Mouse (Mus musculus) heart, embryonic 12.5 days (tissue): Measurements from ENCODE around the gene Enox1. TPM values are rescaled to one million over a fixed set of nuclear protein-coding genes. Genes with fewer than 3 reads are reported as not detected.

ENCODE experiments used
- ATAC-seq: fragments of 200-750 bp; cut with Nextera tagmentation; 2 replicates; pipeline ENCODE4 v1.8.0; 2017; ENCODE audit warnings: moderate TSS enrichment, moderate library complexity; ENCODE audit not compliant: insufficient number of reproducible peaks, low FRiP score
- H3K27ac ChIP-seq: fragments of 300-500 bp; sonication (generic); 2 replicates; pipeline ENCODE4 v1.5.1; 2016; ENCODE audit warnings: mild to moderate bottlenecking, moderate library complexity; ENCODE audit not compliant: poor library complexity, severe bottlenecking
- H3K27me3 ChIP-seq: fragments of 300-500 bp; sonication (generic); replicated peaks from 2 replicates; pipeline ENCODE4 v1.6.1; 2016; ENCODE audit warnings: mild to moderate bottlenecking, moderate library complexity
- H3K36me3 ChIP-seq: fragments of 300-500 bp; sonication (generic); 2 replicates; pipeline ENCODE4 v1.6.1; 2016; ENCODE audit warnings: mild to moderate bottlenecking, moderate library complexity
- H3K4me1 ChIP-seq: fragments of 300-500 bp; sonication (generic); replicated peaks from 2 replicates; pipeline ENCODE4 v1.6.1; 2016; ENCODE audit warnings: mild to moderate bottlenecking
- H3K4me2 ChIP-seq: fragments of 300-500 bp; sonication (generic); 2 replicates; pipeline ENCODE4 v1.6.1; 2016; ENCODE audit warnings: mild to moderate bottlenecking, moderate library complexity
- H3K4me3 ChIP-seq: fragments of 300-500 bp; sonication (generic); 2 replicates; pipeline ENCODE4 v1.5.1; 2016; ENCODE audit warnings: mild to moderate bottlenecking
- H3K9ac ChIP-seq: fragments of 300-500 bp; sonication (generic); 2 replicates; pipeline ENCODE4 v1.6.1; 2016; ENCODE audit warnings: mild to moderate bottlenecking, moderate library complexity
- H3K9me3 ChIP-seq: fragments of 300-500 bp; sonication (generic); replicated peaks from 2 replicates; pipeline ENCODE4 v1.6.1; 2016; ENCODE audit warnings: mild to moderate bottlenecking, moderate library complexity
- WGBS: fragments of 180-500 bp; shearing (Covaris S2); methylation state at CpG from one replicate; pipeline ENCODE4 v1.1.7; 2016; 5-methylcytosine and 5-hydroxymethylcytosine counted together
- polyA plus RNA-seq: library from polyadenylated mRNA; unstranded; fragments of >200 nt; fragmentation: Nextera tagmentation; extraction: Ambion mirVana; gene quantifications from 2 replicates; pipeline ENCODE4 v1.2.1, GENCODE M21; 2016

Gene Enox1
- polyA plus RNA-seq, 1 experiment from 2014 or later, result 4.5 TPM

- Histone ChIP-seq H3K4me2 (no peak overlapping the region), H3K4me3 (no peak overlapping the region)
- 63% methylated on average over 4 of the region's 4 CpGs for WGBS
Measured at GRCm38 (mm10) chr14:77621473-77622264, 465.1 kb downstream of the Enox1 start.

GRCm38 (mm10) chr14:77626557-77627507 lies 470.3 kb downstream of the Enox1 start:
- H3K36me3 ChIP-seq, result no peaks in the 10 kb centered on the region
- H3K9me3 ChIP-seq, result no peaks in the 10 kb centered on the region
- ATAC-seq, result no peak
- 0 out of 2 replicates have a peak overlapping the region, but pooled peaks have one; percentile 41 for H3K9ac ChIP-seq
- no peak overlapping the region for H3K4me2 ChIP-seq
- H3K27ac ChIP-seq, result no peak overlapping the region
- H3K4me3 ChIP-seq, result no peak overlapping the region
- WGBS, result 78% methylated on average over 12 of the region's 12 CpGs
- H3K4me1 ChIP-seq, result peaks cover 32% of the 10 kb centered on the region
- no peaks in the 10 kb centered on the region for H3K27me3 ChIP-seq

More at GRCm38 (mm10) chr14:77621473-77622264, 465.1 kb downstream of the Enox1 start:
- peaks cover 19% of the 10 kb centered on the region for H3K4me1 ChIP-seq
- ATAC-seq, result no peak
- H3K36me3 ChIP-seq, result no peaks in the 10 kb centered on the region
- H3K9me3 ChIP-seq, result no peaks in the 10 kb centered on the region
- H3K9ac ChIP-seq, result no peak overlapping the region
- no peaks in the 10 kb centered on the region for H3K27me3 ChIP-seq
- H3K27ac ChIP-seq, result no peak overlapping the region

GRCm38 (mm10) chr14:77632466-77633171 lies 476.1 kb downstream of the Enox1 start:
- no peak for ATAC-seq
- H3K4me2 ChIP-seq, result no peak overlapping the region
- no peaks in the 10 kb centered on the region for H3K36me3 ChIP-seq
- H3K4me1 ChIP-seq, result peaks cover 31% of the 10 kb centered on the region
- H3K4me3 ChIP-seq, result no peak overlapping the region
- peak overlapping the region; percentile 55; the same call in 1 of the 2 replicates for H3K27ac ChIP-seq
- H3K9ac ChIP-seq, result no peak overlapping the region
- H3K27me3 ChIP-seq, result no peaks in the 10 kb centered on the region
- no peaks in the 10 kb centered on the region for H3K9me3 ChIP-seq
- WGBS, result 90% methylated on average over 10 of the region's 10 CpGs

- no peak overlapping the region for H3K27ac ChIP-seq
- H3K4me2 ChIP-seq, result no peak overlapping the region
- no peaks in the 10 kb centered on the region for H3K27me3 ChIP-seq
- WGBS, result 65% methylated on average over 2 of the region's 2 CpGs
- H3K9ac ChIP-seq, result no peak overlapping the region
- no peaks in the 10 kb centered on the region for H3K9me3 ChIP-seq
- no peak overlapping the region for H3K4me3 ChIP-seq
- peaks cover 31% of the 10 kb centered on the region for H3K4me1 ChIP-seq
- no peaks in the 10 kb centered on the region for H3K36me3 ChIP-seq
- ATAC-seq, result no peak
Measured at GRCm38 (mm10) chr14:77633172-77633542, 476.6 kb downstream of the Enox1 start.

GRCm38 (mm10) chr14:77636931-77637330 lies 480.4 kb downstream of the Enox1 start:
- Histone ChIP-seq H3K4me1 (peaks cover 17% of the 10 kb centered on the region), H3K27ac (no peak overlapping the region), H3K4me3 (no peak overlapping the region), H3K27me3 (no peaks in the 10 kb centered on the region), H3K9ac (no peak overlapping the region), H3K36me3 (no peaks in the 10 kb centered on the region), H3K9me3 (no peaks in the 10 kb centered on the region), H3K4me2 (no peak overlapping the region)
- WGBS, result 27% methylated on average over 6 of the region's 6 CpGs
- no peak for ATAC-seq

- Histone ChIP-seq H3K9ac (no peak overlapping the region), H3K27me3 (no peaks in the 10 kb centered on the region), H3K4me2 (no peak overlapping the region), H3K36me3 (no peaks in the 10 kb centered on the region), H3K4me1 (peaks cover 17% of the 10 kb centered on the region), H3K27ac (no peak overlapping the region), H3K4me3 (no peak overlapping the region), H3K9me3 (no peaks in the 10 kb centered on the region)
- WGBS, result 82% methylated on average over 3 of the region's 3 CpGs
- no peak for ATAC-seq
Measured at GRCm38 (mm10) chr14:77638148-77638547, 481.6 kb downstream of the Enox1 start.

GRCm38 (mm10) chr14:77638616-77639015 lies 482.1 kb downstream of the Enox1 start:
- no peaks in the 10 kb centered on the region for H3K36me3 ChIP-seq
- WGBS, result 71% methylated on average over 3 of the region's 3 CpGs

GRCm38 (mm10) chr14:77639586-77639985 lies 483.0 kb downstream of the Enox1 start:
- Histone ChIP-seq H3K4me3 (no peak overlapping the region), H3K4me1 (peaks cover 17% of the 10 kb centered on the region), H3K9ac (no peak overlapping the region), H3K4me2 (no peak overlapping the region), H3K27ac (no peak overlapping the region), H3K36me3 (no peaks in the 10 kb centered on the region), H3K9me3 (no peaks in the 10 kb centered on the region), H3K27me3 (no peaks in the 10 kb centered on the region)
- no peak for ATAC-seq
- 43% methylated on average over 2 of the region's 2 CpGs for WGBS

More at GRCm38 (mm10) chr14:77638616-77639015, 482.1 kb downstream of the Enox1 start:
- H3K27me3 ChIP-seq, result no peaks in the 10 kb centered on the region
- H3K9me3 ChIP-seq, result no peaks in the 10 kb centered on the region
- H3K27ac ChIP-seq, result no peak overlapping the region
- H3K4me3 ChIP-seq, result no peak overlapping the region
- no peak for ATAC-seq
- H3K4me2 ChIP-seq, result no peak overlapping the region
- peaks cover 17% of the 10 kb centered on the region for H3K4me1 ChIP-seq
- H3K9ac ChIP-seq, result no peak overlapping the region

- WGBS, result 82% methylated on average over 6 of the region's 6 CpGs
Measured at GRCm38 (mm10) chr14:77642314-77642713, 485.8 kb downstream of the Enox1 start.

GRCm38 (mm10) chr14:77646196-77646595 lies 489.6 kb downstream of the Enox1 start:
- Histone ChIP-seq H3K27me3 (no peaks in the 10 kb centered on the region), H3K36me3 (no peaks in the 10 kb centered on the region), H3K27ac (no peak overlapping the region), H3K4me2 (no peak overlapping the region), H3K9ac (no peak overlapping the region), H3K4me1 (no peaks in the 10 kb centered on the region), H3K4me3 (no peak overlapping the region), H3K9me3 (no peaks in the 10 kb centered on the region)
- WGBS, result 50% methylated on average over 2 of the region's 2 CpGs
- ATAC-seq, result no peak

More at GRCm38 (mm10) chr14:77642314-77642713, 485.8 kb downstream of the Enox1 start:
- no peak overlapping the region for H3K9ac ChIP-seq
- no peak for ATAC-seq
- no peak overlapping the region for H3K4me2 ChIP-seq
- H3K4me3 ChIP-seq, result no peak overlapping the region
- peaks cover 7% of the 10 kb centered on the region for H3K4me1 ChIP-seq
- H3K9me3 ChIP-seq, result no peaks in the 10 kb centered on the region
- H3K36me3 ChIP-seq, result no peaks in the 10 kb centered on the region
- H3K27me3 ChIP-seq, result no peaks in the 10 kb centered on the region
- H3K27ac ChIP-seq, result no peak overlapping the region
